Mouse (Mus musculus) CH12.LX (cell line): ENCODE results near the gene Primpol. TPM values are rescaled to one million over a fixed set of nuclear protein-coding genes. Genes with fewer than 3 reads are reported as not detected.

ENCODE experiments used
- DNase-seq: peaks from one replicate; pipeline ENCODE4 v3.0.0-alpha.2; 2013; ENCODE audit errors: extremely low read depth
- H3K27ac ChIP-seq: 2 replicates; pipeline ENCODE4 v1.5.1; 2012; ENCODE audit warnings: low read depth, mild to moderate bottlenecking, control low read depth, moderate library complexity; ENCODE audit not compliant: insufficient read depth
- H3K27me3 ChIP-seq: replicated peaks from 2 replicates; pipeline ENCODE3; 2012; ENCODE audit warnings: inconsistent platforms
- H3K36me3 ChIP-seq, 2 experiments: replicated peaks in 1 of 2; 2 replicates each; pipeline versions ENCODE3 to v1.6.1; 2012; ENCODE audit warnings: inconsistent platforms in 1 of 2, low read length in 1 of 2, mild to moderate bottlenecking in 1 of 2, mixed read lengths in 1 of 2, moderate library complexity in 1 of 2; ENCODE audit not compliant: control insufficient read depth in 1 of 2, insufficient read depth in 1 of 2
- H3K4me1 ChIP-seq, 2 experiments: 2 replicates each; pipeline ENCODE4 v1.6.1; 2012; ENCODE audit warnings: inconsistent platforms in 1 of 2, moderate library complexity in 1 of 2; ENCODE audit not compliant: insufficient read depth in 2 of 2, control insufficient read depth in 1 of 2
- H3K4me2 ChIP-seq: 2 replicates; pipeline ENCODE4 v1.6.1; 2012; ENCODE audit warnings: low read depth, mild to moderate bottlenecking, control low read depth; ENCODE audit not compliant: poor library complexity, insufficient read depth, severe bottlenecking
- H3K4me3 ChIP-seq, 3 experiments: fragments of 150-350 bp in 1 of 3; sonication (generic) in 1 of 3; replicated peaks in 1 of 3; 2 replicates each; pipeline versions ENCODE3 to v1.5.1; 2011 to 2012; ENCODE audit warnings: low read depth in 2 of 3, low read length in 2 of 3, mild to moderate bottlenecking in 2 of 3, moderate library complexity in 2 of 3, control low read depth in 1 of 3, improper control_type of control experiment in 1 of 3, inconsistent platforms in 1 of 3, mixed read lengths in 1 of 3; ENCODE audit not compliant: poor library complexity in 1 of 3
- H3K79me2 ChIP-seq: replicated peaks from 2 replicates; pipeline ENCODE4 v1.6.1; 2012; ENCODE audit warnings: mild to moderate bottlenecking, moderate library complexity; ENCODE audit not compliant: control insufficient read depth, poor library complexity, insufficient read depth, severe bottlenecking; ENCODE audit errors: extremely low read depth
- H3K9ac ChIP-seq: 2 replicates; pipeline ENCODE4 v1.6.1; 2012; ENCODE audit warnings: low read depth, mild to moderate bottlenecking, control low read depth, moderate library complexity; ENCODE audit not compliant: insufficient read depth
- H3K9me3 ChIP-seq: replicated peaks from 2 replicates; pipeline ENCODE3; 2012; ENCODE audit warnings: low read length, inconsistent platforms, mixed read lengths
- BHLHE40 ChIP-seq: IDR thresholded peaks from 2 replicates; pipeline ENCODE4 v1.6.1; 2011; ENCODE audit warnings: mild to moderate bottlenecking, low read depth, low read length, improper control_type of control experiment
- CHD1 ChIP-seq: IDR thresholded peaks from 2 replicates; pipeline ENCODE4 v1.6.1; 2012; ENCODE audit warnings: low read depth, low read length, improper control_type of control experiment, inconsistent platforms
- CHD2 ChIP-seq: IDR thresholded peaks from 2 replicates; pipeline ENCODE4 v1.6.1; 2011; ENCODE audit warnings: low read length, improper control_type of control experiment
- CTCF ChIP-seq, 2 experiments: IDR thresholded peaks in 1 of 2; conservative IDR thresholded peaks in 1 of 2; 2 replicates each; pipeline ENCODE4 v1.5.1; 2011 to 2012; ENCODE audit warnings: low read depth in 2 of 2, low read length in 2 of 2, improper control_type of control experiment in 1 of 2, inconsistent platforms in 1 of 2, mild to moderate bottlenecking in 1 of 2, moderate library complexity in 1 of 2
- E2F4 ChIP-seq: IDR thresholded peaks from 2 replicates; pipeline ENCODE4 v1.6.1; 2011; ENCODE audit warnings: low read depth, low read length, improper control_type of control experiment; ENCODE audit not compliant: insufficient replicate concordance
- ELF1 ChIP-seq: IDR thresholded peaks from 2 replicates; pipeline ENCODE4 v1.6.1; 2014; ENCODE audit warnings: low read depth, mild to moderate bottlenecking, inconsistent platforms, low read length, improper control_type of control experiment
- EP300 ChIP-seq: IDR thresholded peaks from 2 replicates; pipeline ENCODE4 v1.6.1; 2011; ENCODE audit warnings: low read length, improper control_type of control experiment
- ETS1 ChIP-seq: conservative IDR thresholded peaks from 2 replicates; pipeline ENCODE4 v1.6.1; 2012; ENCODE audit warnings: low read depth, mild to moderate bottlenecking, inconsistent platforms, low read length, improper control_type of control experiment, moderate library complexity
- GABPA ChIP-seq: IDR thresholded peaks from 2 replicates; pipeline ENCODE4 v1.6.1; 2012; ENCODE audit warnings: low read depth, low read length, improper control_type of control experiment, inconsistent platforms; ENCODE audit not compliant: insufficient replicate concordance
- HCFC1 ChIP-seq: IDR thresholded peaks from 2 replicates; pipeline ENCODE4 v1.6.1; 2012; ENCODE audit warnings: low read depth, mild to moderate bottlenecking, inconsistent platforms, low read length, improper control_type of control experiment
- IRF4 ChIP-seq: IDR thresholded peaks from 2 replicates; pipeline ENCODE4 v1.6.1; 2014; ENCODE audit warnings: low read depth, mild to moderate bottlenecking, inconsistent platforms, low read length, improper control_type of control experiment
- JUN ChIP-seq: IDR thresholded peaks from 2 replicates; pipeline ENCODE4 v1.6.1; 2011; ENCODE audit warnings: low read depth, mild to moderate bottlenecking, low read length, improper control_type of control experiment, moderate library complexity; ENCODE audit not compliant: insufficient read depth
- JUND ChIP-seq: conservative IDR thresholded peaks from 2 replicates; pipeline ENCODE4 v1.6.1; 2011; ENCODE audit warnings: low read depth, low read length, improper control_type of control experiment
- KAT2A ChIP-seq: IDR thresholded peaks from 2 replicates; pipeline ENCODE4 v1.6.1; 2012; ENCODE audit warnings: low read length, improper control_type of control experiment, inconsistent platforms; ENCODE audit not compliant: insufficient replicate concordance
- MAFK ChIP-seq: IDR thresholded peaks from 2 replicates; pipeline ENCODE4 v1.6.1; 2011; ENCODE audit warnings: low read length, improper control_type of control experiment; ENCODE audit not compliant: insufficient replicate concordance
- MAX ChIP-seq: IDR thresholded peaks from 2 replicates; pipeline ENCODE4 v1.6.1; 2011; ENCODE audit warnings: low read length, improper control_type of control experiment
- MAZ ChIP-seq: IDR thresholded peaks from 2 replicates; pipeline ENCODE4 v1.6.1; 2012; ENCODE audit warnings: low read depth, mild to moderate bottlenecking, inconsistent platforms, low read length, improper control_type of control experiment, moderate library complexity
- MEF2A ChIP-seq: IDR thresholded peaks from 2 replicates; pipeline ENCODE4 v1.6.1; 2014; ENCODE audit warnings: low read depth, mild to moderate bottlenecking, inconsistent platforms, low read length, improper control_type of control experiment, borderline replicate concordance
- MXI1 ChIP-seq: IDR thresholded peaks from 2 replicates; pipeline ENCODE4 v1.6.1; 2011; ENCODE audit warnings: mild to moderate bottlenecking, low read depth, low read length, improper control_type of control experiment
- MYC ChIP-seq: IDR thresholded peaks from 2 replicates; pipeline ENCODE4 v1.6.1; 2011; ENCODE audit warnings: low read depth, mild to moderate bottlenecking, improper control_type of control experiment, low read length
- NRF1 ChIP-seq: IDR thresholded peaks from 2 replicates; pipeline ENCODE4 v1.6.1; 2014; ENCODE audit warnings: low read depth, mild to moderate bottlenecking, inconsistent platforms, low read length, improper control_type of control experiment, moderate library complexity
- PAX5 ChIP-seq: IDR thresholded peaks from 2 replicates; pipeline ENCODE4 v1.6.1; 2012; ENCODE audit warnings: low read length, inconsistent platforms, mixed read lengths
- POLR2A ChIP-seq: IDR thresholded peaks from 2 replicates; pipeline ENCODE4 v1.6.1; 2011; ENCODE audit warnings: low read depth, mild to moderate bottlenecking, improper control_type of control experiment, low read length
- POLR2AphosphoS2 ChIP-seq: IDR thresholded peaks from 2 replicates; pipeline ENCODE4 v1.6.1; 2011; ENCODE audit warnings: low read depth, low read length, improper control_type of control experiment
- RAD21 ChIP-seq: IDR thresholded peaks from 2 replicates; pipeline ENCODE4 v1.6.1; 2011; ENCODE audit warnings: low read depth, mild to moderate bottlenecking, low read length, improper control_type of control experiment, moderate library complexity
- RCOR1 ChIP-seq: conservative IDR thresholded peaks from 2 replicates; pipeline ENCODE4 v1.6.1; 2012; ENCODE audit warnings: low read depth, mild to moderate bottlenecking, inconsistent platforms, low read length, improper control_type of control experiment
- SIN3A ChIP-seq: IDR thresholded peaks from 2 replicates; pipeline ENCODE4 v1.6.1; 2012; ENCODE audit warnings: low read length, improper control_type of control experiment, inconsistent platforms
- SMC3 ChIP-seq: IDR thresholded peaks from 2 replicates; pipeline ENCODE4 v1.6.1; 2011; ENCODE audit warnings: low read depth, low read length, improper control_type of control experiment
- TBP ChIP-seq: conservative IDR thresholded peaks from 2 replicates; pipeline ENCODE4 v1.6.1; 2011; ENCODE audit warnings: low read depth, low read length, improper control_type of control experiment
- TCF12 ChIP-seq: IDR thresholded peaks from 2 replicates; pipeline ENCODE4 v1.6.1; 2014; ENCODE audit warnings: low read depth, mild to moderate bottlenecking, inconsistent platforms, low read length, improper control_type of control experiment
- UBTF ChIP-seq: IDR thresholded peaks from 2 replicates; pipeline ENCODE4 v1.6.1; 2012; ENCODE audit warnings: low read depth, mild to moderate bottlenecking, inconsistent platforms, low read length, improper control_type of control experiment, moderate library complexity
- USF1 ChIP-seq: IDR thresholded peaks from 2 replicates; pipeline ENCODE4 v1.6.1; 2014; ENCODE audit warnings: low read depth, mild to moderate bottlenecking, inconsistent platforms, low read length, improper control_type of control experiment
- ZC3H11A ChIP-seq: IDR thresholded peaks from 2 replicates; pipeline ENCODE4 v1.6.1; 2012; ENCODE audit warnings: low read depth, mild to moderate bottlenecking, inconsistent platforms, low read length, improper control_type of control experiment
- ZKSCAN1 ChIP-seq: IDR thresholded peaks from 2 replicates; pipeline ENCODE4 v1.6.1; 2012; ENCODE audit warnings: low read depth, inconsistent platforms, low read length, improper control_type of control experiment, borderline replicate concordance
- ZMIZ1 ChIP-seq: IDR thresholded peaks from 2 replicates; pipeline ENCODE4 v1.6.1; 2012; ENCODE audit warnings: low read depth, mild to moderate bottlenecking, inconsistent platforms, low read length, improper control_type of control experiment
- ZNF384 ChIP-seq: IDR thresholded peaks from 2 replicates; pipeline ENCODE4 v1.6.1; 2012; ENCODE audit warnings: low read depth, low read length, improper control_type of control experiment, inconsistent platforms
- dilution Hi-C: fragments of 300-500 bp; cut with MboI; formaldehyde crosslinking; loops from 2 replicates; pipeline ENCODE4 v1.14.3; 2020; ENCODE audit warnings: low sequenced_read_pairs; ENCODE audit not compliant: extremely low pct_unique_long_range_greater_than_20kb, extremely low pct_ligation_motif_present
- in situ Hi-C: fragments of 300-500 bp; cut with MboI; formaldehyde crosslinking; loops from 3 replicates; pipeline ENCODE4 v1.14.3; 2019; ENCODE audit warnings: low sequenced_read_pairs, low pct_ligation_motif_present, low pct_unique_long_range_greater_than_20kb, mixed read lengths
- polyA plus RNA-seq: library from polyadenylated mRNA; unstranded; fragments of >175 nt; gene quantifications from 2 replicates; pipeline ENCODE4 v1.2.1, GENCODE M21; 2012; ENCODE audit warnings: low read depth; ENCODE audit not compliant: insufficient read length
- total RNA-seq, 2 experiments: library from RNA; depleted of rRNA; stranded (reverse); fragments of 300-350 nt in 1 of 2; fragments of >200 nt in 1 of 2; gene quantifications; 2 replicates each; pipeline ENCODE4 v1.2.3; 2012 to 2014

Primpol gene
- total and polyA plus RNA-seq, 3 experiments = 12.4 to 17.8 (median 15.3) TPM

DNA sequence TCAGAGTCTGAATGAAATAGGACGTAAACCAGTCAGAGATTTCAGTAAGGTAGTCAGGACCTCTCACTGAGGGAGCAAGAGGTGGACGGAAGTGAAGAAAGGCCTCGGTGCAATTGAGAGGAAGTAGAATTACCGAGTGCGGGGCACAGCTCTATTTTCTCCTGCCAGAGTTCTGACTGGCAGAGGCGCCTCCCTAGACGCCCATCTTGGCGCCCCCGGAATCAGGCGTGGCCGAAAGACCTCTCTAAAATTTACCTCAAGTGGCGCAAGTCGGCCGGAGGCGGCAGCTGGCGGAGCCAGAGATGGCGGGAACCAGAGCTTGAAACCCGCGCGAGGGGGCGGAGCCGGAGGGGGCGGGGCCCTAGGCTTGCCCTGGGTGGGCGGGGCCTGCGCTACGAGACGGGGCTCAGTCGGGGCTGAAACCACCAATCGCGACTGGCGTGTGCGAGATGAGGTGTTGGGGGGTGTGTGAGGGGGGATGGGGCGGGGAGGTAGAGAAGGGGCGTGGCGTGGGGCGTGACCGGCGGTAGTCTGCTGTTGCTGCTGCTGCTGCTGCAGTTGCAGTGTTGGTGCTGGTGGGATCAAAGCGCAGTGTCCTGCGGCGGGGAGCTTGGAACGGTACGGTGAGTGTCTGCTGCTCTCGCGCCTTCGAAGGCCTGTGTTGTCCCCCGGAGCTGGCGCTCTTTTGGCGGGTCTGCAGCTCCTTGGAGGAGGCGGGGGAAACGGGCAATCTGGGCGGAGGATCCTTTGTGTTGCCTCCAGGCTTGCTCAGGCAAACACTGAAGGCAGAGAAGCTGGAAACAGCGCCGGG, at the start of gene Primpol, which contains the start of gene Casp3 (continued):
- TF ChIP-seq POLR2AphosphoS2 = peak; percentile 56; the same call in 1 of the 2 replicates

DNA sequence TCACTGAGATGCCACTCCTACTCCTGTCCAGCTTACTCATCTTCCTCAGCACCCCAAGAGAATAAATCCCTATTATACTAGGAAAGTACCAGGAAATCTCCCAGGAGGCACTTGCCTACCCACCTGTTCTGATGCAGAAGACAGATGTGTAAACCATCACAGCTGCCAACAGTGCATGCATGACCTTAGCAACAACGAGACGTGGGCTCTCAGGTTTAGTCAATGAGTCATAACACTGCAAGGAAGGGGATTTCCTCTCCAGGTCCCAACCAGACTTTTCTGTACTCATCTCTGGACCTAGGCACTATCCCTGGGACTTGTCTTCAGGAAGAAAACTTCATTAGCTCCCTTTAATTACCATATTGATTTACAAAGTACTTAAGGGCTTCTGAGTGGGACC, 38.9 kb upstream of the Primpol start:
- Histone ChIP-seq H3K4me1 (peaks cover 13 to 25% of the 10 kb centered on the region in 2 experiments; a peak in 3 of 4 replicates), H3K4me3 (no peak overlapping the region), H3K9ac (no peak overlapping the region), H3K4me2 (peak overlapping the region; percentile 60; the same call in 1 of the 2 replicates), H3K27ac (no peak overlapping the region), H3K79me2 (no peaks in the 10 kb centered on the region), H3K36me3 (no peaks in the 10 kb centered on the region), H3K9me3 (no peaks in the 10 kb centered on the region), H3K27me3 (no peaks in the 10 kb centered on the region)
- dilution Hi-C loops = no loop called here
- DNase-seq = peak; percentile 80
- in situ Hi-C loops = no loop called here
- 0 out of 2 replicates have a peak, but pooled peaks have one; percentile 33 for TF ChIP-seq MXI1
- TF ChIP-seq E2F4 = no peak
- TF ChIP-seq TBP = no peak
- TF ChIP-seq GABPA = no peak
- no peak for TF ChIP-seq SMC3
- peak; percentile 95 for TF ChIP-seq ETS1
- peak; percentile 95 for TF ChIP-seq EP300
- peak; percentile 90 for TF ChIP-seq JUND
- peak; percentile 38; the same call in 1 of the 2 replicates for TF ChIP-seq ZMIZ1
- TF ChIP-seq UBTF = no peak
- no peak for TF ChIP-seq POLR2A
- TF ChIP-seq CHD1 = no peak
- TF ChIP-seq SIN3A = peak; percentile 85
- TF ChIP-seq ZKSCAN1 = no peak
- TF ChIP-seq RCOR1 = peak; percentile 91
- TF ChIP-seq MYC = peak; percentile 60; the same call in 1 of the 2 replicates
- TF ChIP-seq RAD21 = no peak; the same call in none of the 2 replicates
- TF ChIP-seq CHD2 = peak; percentile 67; the same call in 1 of the 2 replicates
- peak; percentile 95 for TF ChIP-seq IRF4
- no peak for TF ChIP-seq POLR2AphosphoS2
- TF ChIP-seq PAX5 = no peak
- peak; percentile 78; the same call in 1 of the 2 replicates for TF ChIP-seq MEF2A
- no peak for TF ChIP-seq KAT2A
- TF ChIP-seq MAZ = 0 out of 2 replicates have a peak, but pooled peaks have one; percentile 39
- TF ChIP-seq BHLHE40 = peak; percentile 86
- no peak for TF ChIP-seq ZC3H11A
- TF ChIP-seq TCF12 = peak; percentile 98
- peak; percentile 82 for TF ChIP-seq JUN
- no peak for TF ChIP-seq USF1
- TF ChIP-seq ELF1 = no peak; the same call in 1 of the 2 replicates
- TF ChIP-seq HCFC1 = no peak
- 0 out of 2 replicates have a peak, but pooled peaks have one; percentile 39 for TF ChIP-seq MAFK
- TF ChIP-seq MAX = peak; percentile 71
- TF ChIP-seq NRF1 = no peak
- no peak for TF ChIP-seq ZNF384
- TF ChIP-seq CTCF (conservative IDR thresholded peaks at IDR 0.05 in 1 of 2, IDR thresholded peaks at IDR 0.05 in 1 of 2; ENCODE audit: low read depth in 2 of 2, low read length in 2 of 2) = no peak
